Mouse (Mus musculus) lung, postnatal 36 days (tissue): ENCODE measurements around the gene Tjp3.

ENCODE experiments used
- DNase-seq: peaks from one replicate; pipeline ENCODE4 v3.0.0; 2022; ENCODE audit warnings: mixed read lengths

The Tjp3 gene

DNA sequence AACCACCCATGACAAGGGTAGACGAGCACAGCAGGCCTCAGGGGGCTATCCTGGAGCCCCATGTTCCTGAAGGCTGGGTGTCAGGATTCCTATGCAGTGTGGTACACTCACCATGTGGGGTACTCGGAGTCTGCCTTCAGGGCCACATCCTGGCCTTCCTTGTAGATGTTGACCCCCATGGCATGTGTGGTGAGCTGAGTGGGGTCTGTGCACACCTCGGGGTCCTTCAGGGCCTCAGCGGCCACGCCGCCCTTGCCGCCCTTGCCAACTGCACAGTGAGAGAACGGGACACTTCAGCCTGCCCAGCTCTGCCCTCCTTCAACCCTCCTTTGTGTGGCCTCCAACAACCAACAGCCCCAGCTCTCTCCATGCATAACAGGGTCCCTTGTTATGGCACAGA is 25.8 kb downstream of the Tjp3 start:
- DNase-seq = no peak

GRCm38 (mm10) chr10:81261025-81261424 is 30.4 kb downstream of the Tjp3 start:
- DNase-seq = no peak

DNA sequence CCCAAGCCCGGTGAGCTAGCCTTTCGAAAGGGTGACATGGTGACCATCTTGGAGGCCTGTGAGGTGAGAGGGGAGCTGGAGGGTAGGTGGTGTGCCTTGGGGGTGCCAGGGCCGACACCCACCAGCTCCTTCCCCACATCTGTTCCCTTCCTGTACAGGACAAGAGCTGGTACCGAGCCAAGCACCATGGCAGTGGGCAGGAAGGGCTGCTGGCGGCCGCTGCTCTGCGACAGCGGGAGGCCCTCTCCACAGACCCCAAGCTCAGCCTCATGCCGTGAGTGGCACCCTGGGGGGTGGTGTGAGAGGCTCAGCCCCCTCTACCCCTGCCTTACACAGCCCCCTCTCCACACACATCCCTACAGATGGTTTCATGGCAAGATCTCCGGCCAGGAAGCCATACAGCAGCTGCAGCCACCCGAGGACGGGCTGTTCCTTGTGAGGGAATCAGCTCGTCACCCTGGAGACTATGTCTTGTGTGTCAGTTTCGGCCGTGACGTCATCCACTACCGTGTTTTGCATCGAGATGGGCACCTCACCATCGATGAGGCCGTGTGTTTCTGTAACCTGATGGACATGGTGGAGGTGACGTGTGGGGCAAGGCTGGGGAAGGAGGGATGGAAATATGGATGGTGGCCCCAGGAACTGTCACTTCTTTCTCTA is 32.0 kb downstream of the Tjp3 start:
- DNase-seq = no peak

DNA sequence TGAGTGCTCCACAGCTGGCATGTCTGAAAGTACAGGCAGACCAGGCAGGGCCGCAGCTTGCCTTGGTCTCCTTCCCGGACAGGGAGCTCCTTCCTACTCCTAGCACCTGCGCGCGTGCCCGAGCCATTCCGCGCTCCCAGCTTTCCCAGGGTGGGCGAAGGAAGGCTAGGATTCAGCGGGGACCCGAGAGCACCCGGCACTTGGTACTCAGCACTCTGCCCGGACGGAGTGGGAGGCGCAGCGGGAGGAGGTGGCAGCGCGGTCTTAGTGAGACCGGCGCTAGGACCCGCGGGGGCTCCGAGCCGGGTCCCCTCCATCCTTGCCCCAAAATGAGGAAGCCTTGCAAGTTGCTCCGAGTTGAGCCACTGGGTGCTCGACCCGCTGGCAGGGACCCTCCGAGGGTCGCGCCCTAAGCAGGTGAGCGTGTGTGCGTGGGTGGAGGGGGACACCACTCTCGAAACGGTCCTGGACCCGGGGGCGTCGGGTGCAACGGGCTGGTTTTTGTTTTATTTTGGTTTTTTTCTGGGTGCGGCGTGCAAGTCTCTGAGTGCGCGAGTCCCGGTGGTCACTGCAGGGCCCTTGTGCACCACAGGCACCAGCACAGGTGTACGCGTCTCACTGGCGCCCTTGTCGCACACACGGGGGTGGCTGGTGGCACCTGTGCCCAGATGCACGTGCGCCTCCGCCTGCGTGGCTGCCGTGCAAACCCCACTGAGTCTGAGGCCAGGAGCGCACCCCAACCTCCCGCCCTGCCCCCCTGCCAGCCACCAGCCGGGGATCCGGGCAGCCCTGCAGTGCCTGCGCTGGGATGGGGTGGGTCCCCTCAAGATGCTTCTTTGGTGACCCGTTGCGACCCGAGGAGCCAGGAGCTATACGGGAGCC is 34.0 kb downstream of the Tjp3 start:
- no peak for DNase-seq

GRCm38 (mm10) chr10:81254886-81255285 is 36.5 kb downstream of the Tjp3 start:
- DNase-seq = no peak

DNA sequence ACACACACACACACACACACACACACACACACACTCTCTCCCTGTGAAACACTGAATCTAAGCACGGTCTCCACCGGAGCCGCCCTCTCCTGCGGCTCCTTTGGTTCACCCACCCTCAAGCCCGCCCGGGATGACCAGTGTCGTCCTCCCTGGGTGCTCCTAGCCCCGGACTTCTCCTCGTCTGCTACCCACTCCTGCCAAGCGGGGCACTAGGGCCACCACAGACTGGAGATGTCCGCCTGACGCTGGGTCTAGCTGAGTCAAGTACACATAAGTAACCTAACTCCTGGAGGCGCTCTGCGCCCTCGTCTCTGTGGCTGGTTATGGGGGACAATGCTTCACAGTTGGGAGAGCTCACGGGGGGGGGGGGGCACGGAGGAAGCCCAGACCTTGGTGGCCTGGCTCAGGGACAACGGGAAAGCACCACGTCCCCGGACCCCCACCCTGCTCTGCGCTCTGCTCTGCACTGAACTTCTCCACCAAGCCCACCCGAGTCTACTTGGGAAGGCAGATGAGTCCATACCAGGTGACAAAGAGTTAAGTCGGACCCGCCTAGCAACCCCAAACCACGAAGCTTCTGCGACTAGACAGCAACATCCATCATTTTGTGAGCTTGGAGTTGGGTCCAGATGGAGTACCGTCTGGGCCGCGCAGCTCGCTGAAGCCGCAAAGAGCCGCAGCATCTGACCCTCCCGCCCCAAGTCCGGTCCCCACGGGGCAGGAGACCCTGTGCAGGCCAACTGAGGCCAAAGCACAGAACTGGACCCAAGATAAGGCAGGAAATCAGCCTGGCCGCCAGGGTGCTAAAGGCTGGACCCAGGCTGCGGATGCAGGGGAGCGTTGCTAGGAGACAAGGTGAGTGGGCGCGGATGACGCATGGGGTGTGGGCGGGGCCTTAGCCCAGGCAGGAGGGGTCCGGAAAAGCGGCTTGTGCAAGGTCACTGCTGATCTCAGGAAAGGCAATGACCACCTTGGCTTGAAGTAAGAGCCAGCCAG is 38.7 kb downstream of the Tjp3 start, which contains the start of gene Matk:
Gene Matk, plus strand, starts transcription at position 512 of the 996 bp plus-strand sequence.
- peak; percentile 34 for DNase-seq

DNA sequence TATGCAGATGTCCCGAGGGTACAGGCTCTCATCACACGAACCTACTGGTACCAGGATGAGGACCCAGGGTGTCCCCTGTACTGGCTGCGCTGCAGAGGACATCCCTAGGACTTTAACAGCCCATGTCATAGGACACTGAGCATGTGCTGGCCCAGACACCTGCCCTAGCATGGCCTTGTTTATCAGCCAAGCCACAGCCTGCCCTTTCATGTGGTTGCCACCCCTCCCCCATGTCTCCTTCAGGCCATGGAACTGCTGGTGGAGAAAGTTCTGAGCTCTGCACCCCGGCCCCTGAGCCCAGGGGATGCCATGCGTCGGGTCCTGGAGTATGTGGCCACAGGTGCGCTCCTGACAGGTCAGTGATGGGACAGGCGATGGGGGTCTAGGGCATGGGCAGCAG is 41.9 kb downstream of the Tjp3 start:
- DNase-seq = no peak

GRCm38 (mm10) chr10:81247804-81248203 is 43.6 kb downstream of the Tjp3 start:
- DNase-seq = no peak

DNA sequence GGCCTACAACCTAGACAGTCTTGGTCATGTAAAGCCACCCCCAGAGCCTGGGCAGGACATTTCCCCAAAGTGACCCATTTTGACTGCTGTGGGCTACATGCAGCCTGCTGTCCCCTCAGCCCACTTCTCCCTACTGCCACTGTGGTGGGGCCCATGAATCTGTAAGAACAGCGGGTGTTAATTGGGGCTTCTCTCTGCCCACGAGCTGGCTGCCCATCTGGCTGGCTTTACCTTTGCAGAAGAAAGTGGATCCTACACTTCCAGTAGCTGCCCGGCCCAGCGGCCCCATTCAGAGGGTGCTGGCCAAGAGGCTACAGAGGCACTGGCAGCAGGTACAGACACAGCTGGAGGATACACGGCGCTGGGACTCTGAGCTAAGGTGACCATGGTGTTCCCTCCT is 46.2 kb downstream of the Tjp3 start:
- DNase-seq = no peak

- peak; percentile 85 for DNase-seq
These were observed 46.8 kb downstream of the Tjp3 start for GRCm38 (mm10) chr10:81244595-81244994.

- DNase-seq = no peak
These were observed 47.2 kb downstream of the Tjp3 start for GRCm38 (mm10) chr10:81244146-81244545.

DNA sequence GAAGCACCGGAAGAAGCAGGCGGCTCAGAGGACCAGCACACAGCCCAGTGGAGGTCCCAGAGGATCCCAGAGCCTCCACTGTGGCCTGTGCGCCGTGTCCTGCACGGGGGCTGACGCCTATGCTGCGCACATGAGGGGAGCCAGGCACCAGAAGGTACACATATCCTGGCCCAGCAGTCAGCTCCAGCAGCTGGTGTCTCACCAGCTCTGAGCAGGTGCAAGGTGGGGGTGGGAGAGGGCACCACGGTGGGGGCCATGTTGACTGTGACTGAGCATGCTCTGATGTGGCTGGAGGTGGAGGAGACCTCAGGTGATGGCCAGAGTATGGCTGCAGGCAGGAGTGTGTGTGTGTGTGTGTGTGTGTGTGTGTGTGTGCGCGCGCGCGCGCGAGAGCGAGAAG is 49.4 kb downstream of the Tjp3 start:
- no peak for DNase-seq

- DNase-seq = peak; percentile 75
These were observed 50.5 kb downstream of the Tjp3 start for GRCm38 (mm10) chr10:81240876-81241275.

GRCm38 (mm10) chr10:81238618-81239017 is 52.8 kb downstream of the Tjp3 start:
- no peak for DNase-seq

- no peak for DNase-seq
These were observed 54.7 kb downstream of the Tjp3 start for GRCm38 (mm10) chr10:81236471-81237268.

DNA sequence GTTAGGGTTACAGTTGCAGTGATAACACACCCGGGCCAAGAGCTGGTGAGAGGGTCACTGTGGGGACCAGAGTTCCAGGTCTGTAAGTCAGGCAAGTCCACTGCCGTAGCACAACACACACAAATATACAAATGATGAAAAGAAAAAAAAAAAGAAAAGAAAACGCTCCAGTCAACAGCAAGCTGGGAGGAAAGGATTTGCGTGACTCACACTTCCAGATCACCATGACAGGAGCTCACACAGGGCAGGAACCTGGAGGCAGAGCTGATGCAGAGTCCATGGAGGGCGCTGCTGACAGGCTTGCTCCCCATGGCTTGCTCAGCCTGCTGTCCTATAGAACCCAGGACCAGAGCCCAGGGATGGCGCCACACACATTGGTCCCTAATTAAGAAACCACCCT is 57.2 kb downstream of the Tjp3 start:
- DNase-seq = no peak

DNA sequence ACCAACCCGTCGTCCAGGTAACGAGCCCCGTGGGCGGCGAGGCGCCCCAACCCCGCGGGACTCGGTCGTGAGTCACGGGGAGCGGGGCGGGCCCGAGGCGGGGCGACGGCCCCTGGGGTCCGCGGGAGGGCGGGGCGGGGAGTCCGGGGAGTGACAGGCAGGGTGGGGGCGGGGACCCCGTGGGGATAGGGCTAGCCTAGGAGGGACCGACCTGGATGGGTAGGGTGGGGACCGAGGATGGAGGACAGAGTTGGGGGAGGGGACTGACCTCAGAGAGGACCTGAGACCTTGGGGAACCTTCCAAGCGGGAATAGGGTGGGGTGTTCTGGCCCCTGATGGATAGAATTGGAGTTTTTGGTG is 58.2 kb downstream of the Tjp3 start:
- DNase-seq = no peak

DNA sequence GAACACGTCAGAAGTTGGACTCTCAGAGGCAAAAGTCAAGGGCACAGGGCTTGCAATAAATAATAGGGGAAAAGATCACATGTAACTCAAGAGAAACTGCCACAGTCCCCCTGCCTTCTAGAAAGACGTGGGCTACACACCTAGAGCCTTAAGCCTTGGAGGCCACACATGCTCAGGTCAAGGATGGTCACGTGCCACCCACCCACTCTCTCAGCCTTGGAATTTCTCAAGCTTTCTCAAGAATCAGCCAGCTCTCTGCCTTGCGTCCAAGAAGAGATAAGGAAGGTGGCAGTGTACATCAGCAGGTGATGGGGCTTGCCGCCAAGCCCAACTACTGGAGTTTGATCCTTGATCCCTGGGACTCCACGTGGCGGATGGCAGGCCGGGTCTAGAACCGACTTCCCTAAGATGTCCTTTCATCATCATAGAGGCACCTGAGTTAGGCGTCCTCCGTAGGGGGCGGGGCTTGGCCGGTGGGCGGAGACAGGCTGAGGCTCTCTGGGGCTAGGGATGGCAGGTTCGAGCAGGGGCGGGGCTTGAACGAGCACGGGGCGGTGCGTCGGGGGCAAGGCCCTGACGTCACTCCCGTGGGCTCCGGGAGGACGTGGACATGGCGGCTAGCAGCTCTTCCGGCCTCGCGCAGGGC is 58.7 kb downstream of the Tjp3 start, which contains the start of gene Zfr2:
Gene Zfr2, plus strand, starts transcription at position 576 of the 646 bp plus-strand sequence.
- DNase-seq = peak; percentile 94

DNA sequence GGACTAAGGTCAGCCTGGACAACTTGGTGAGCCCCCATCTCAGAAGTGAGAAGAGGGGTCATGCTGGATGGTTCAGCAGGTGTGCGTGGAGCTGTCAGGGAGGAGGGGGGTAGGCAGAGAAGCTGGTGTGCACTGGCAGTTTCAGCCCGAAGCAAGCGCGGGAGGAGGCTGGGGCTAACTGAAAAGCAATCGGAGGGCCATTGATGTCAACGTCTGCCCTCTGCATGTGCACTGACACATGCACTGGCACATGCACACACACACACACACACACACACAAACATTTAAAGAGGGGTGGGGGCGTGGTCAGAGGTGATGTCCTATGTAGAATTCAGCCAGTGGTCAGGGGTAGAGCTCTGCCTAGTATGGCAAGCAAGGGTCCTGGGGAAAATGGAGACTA is 59.9 kb downstream of the Tjp3 start:
- no peak for DNase-seq

DNA sequence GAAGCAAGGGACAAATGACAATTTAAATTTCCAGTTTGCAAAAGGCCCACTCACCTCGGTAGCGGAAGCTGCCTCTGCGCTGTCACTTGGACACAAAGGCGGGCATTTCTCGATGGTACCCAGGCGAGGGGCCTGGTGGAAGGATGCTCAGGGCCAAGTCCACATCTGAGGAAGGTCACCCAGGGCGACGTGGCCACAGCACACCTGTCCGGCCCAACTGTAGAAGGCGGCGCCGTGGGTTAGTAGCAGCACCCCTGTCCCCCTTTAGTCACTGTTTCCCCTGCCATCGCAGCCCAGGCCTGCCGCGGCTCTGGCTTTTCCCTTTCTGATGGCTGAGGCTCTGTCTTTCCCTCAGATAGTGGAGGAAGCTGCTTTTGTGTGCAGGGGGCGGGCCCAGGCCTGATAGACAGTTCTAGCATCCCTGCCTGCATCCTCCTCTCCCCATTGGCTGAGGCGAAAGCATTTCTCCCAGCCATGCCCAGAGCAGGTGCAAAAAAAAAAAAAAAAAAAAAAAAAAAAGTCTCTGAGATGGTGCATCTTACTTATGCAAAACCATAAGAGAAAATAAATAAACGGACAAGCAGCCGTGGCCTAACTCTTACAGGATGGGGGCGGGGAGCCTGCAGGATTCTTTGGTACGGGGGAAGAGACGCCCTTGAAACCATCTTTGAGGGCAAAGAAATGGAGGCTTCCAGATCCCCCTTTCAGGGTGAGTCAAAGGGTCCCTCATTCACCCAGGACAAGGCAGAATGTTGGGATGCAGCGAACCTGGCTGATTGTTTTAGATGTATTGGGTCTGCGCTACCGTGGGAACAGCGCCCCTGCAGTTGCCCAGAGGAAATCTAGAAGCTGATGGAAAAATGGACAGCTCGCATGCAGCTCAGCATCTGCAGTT is 60.7 kb downstream of the Tjp3 start, which contains the start of gene Atcay:
Gene Atcay, minus strand, starts transcription at position 396 of the 895 bp plus-strand sequence.
- DNase-seq = no peak
